Mouse (Mus musculus) liver, embryonic 14.5 days (tissue): ENCODE data around the gene Ccser1. TPM values are rescaled to one million over a fixed set of nuclear protein-coding genes. Genes with fewer than 3 reads are reported as not detected.

Experiments
- ATAC-seq: fragments of 200-750 bp; cut with Nextera tagmentation; 2 replicates; pipeline ENCODE4 v1.8.0; 2017; ENCODE audit warnings: moderate number of reproducible peaks, mild to moderate bottlenecking, moderate library complexity; ENCODE audit not compliant: insufficient read depth
- DNase-seq, 3 experiments: peaks; one replicate each; pipeline ENCODE4 v3.0.0-alpha.2; 2012 to 2013; ENCODE audit warnings: low read depth in 3 of 3, low spot score in 3 of 3
- H3K27ac ChIP-seq: fragments of 300-500 bp; sonication (generic); 2 replicates; pipeline ENCODE4 v1.5.1; 2014; ENCODE audit warnings: moderate library complexity, mild to moderate bottlenecking, control low read depth, inconsistent platforms
- H3K27me3 ChIP-seq: fragments of 300-500 bp; sonication (generic); 2 replicates; pipeline ENCODE4 v1.6.1; 2014; ENCODE audit warnings: mild to moderate bottlenecking, low read length, moderate library complexity; ENCODE audit not compliant: control insufficient read depth, insufficient read depth
- H3K36me3 ChIP-seq: fragments of 300-500 bp; sonication (generic); replicated peaks from 2 replicates; pipeline ENCODE4 v1.6.1; 2014; ENCODE audit warnings: low read depth; ENCODE audit not compliant: control insufficient read depth, insufficient read depth
- H3K4me1 ChIP-seq, 2 experiments: fragments of 200-500 bp in 1 of 2; fragments of 300-500 bp in 1 of 2; sonication (generic) in 1 of 2; replicated peaks; 2 replicates each; pipeline ENCODE4 v1.6.1; 2012 to 2014; ENCODE audit warnings: antibody characterized with exemption in 1 of 2, inconsistent platforms in 1 of 2, low read length in 1 of 2; ENCODE audit not compliant: control insufficient read depth in 2 of 2, insufficient read depth in 2 of 2
- H3K4me2 ChIP-seq: fragments of 300-500 bp; sonication (generic); 2 replicates; pipeline ENCODE4 v1.6.1; 2014; ENCODE audit warnings: low read depth, mild to moderate bottlenecking, control low read depth, moderate library complexity
- H3K4me3 ChIP-seq, 2 experiments: fragments of 200-500 bp in 1 of 2; fragments of 300-500 bp in 1 of 2; sonication (generic) in 1 of 2; 2 replicates each; pipeline ENCODE4 v1.5.1; 2012 to 2014; ENCODE audit warnings: low read depth in 2 of 2, low read length in 2 of 2, mild to moderate bottlenecking in 2 of 2, control low read depth in 1 of 2, inconsistent platforms in 1 of 2, moderate library complexity in 1 of 2; ENCODE audit not compliant: insufficient read depth in 1 of 2
- H3K9ac ChIP-seq: fragments of 300-500 bp; sonication (generic); replicated peaks from 2 replicates; pipeline ENCODE4 v1.6.1; 2014; ENCODE audit warnings: mild to moderate bottlenecking, control low read depth, moderate library complexity
- H3K9me3 ChIP-seq: fragments of 300-500 bp; sonication (generic); 2 replicates; pipeline ENCODE4 v1.6.1; 2016; ENCODE audit warnings: low read length, mixed read lengths; ENCODE audit not compliant: control insufficient read depth
- CTCF ChIP-seq: IDR thresholded peaks from 2 replicates; pipeline ENCODE4 v1.5.1; 2016; ENCODE audit warnings: antibody characterized with exemption, low read depth, control low read depth
- EP300 ChIP-seq: IDR thresholded peaks from 2 replicates; pipeline ENCODE4 v1.6.1; 2016; ENCODE audit warnings: antibody characterized with exemption, low read depth
- WGBS: fragments of 180-500 bp; shearing (Covaris S2); extraction: QIAGEN DNeasy Blood & Tissue Kit; methylation state at CpG from one replicate; pipeline ENCODE4 v1.1.7; 2014; ENCODE audit not compliant: insufficient replicate concordance; 5-methylcytosine and 5-hydroxymethylcytosine counted together
- polyA plus RNA-seq, 2 experiments: library from polyadenylated mRNA; depleted of rRNA in 1 of 2; stranded (reverse) in 1 of 2; unstranded in 1 of 2; fragments of >200 nt; fragmentation: Nextera tagmentation in 1 of 2; extraction: Ambion mirVana in 1 of 2; gene quantifications; 2 replicates each; pipeline versions ENCODE4 v1.2.1 to v1.2.3; 2012 to 2014

The Ccser1 gene
- polyA plus RNA-seq, 2 experiments = 0.09 TPM

DNA sequence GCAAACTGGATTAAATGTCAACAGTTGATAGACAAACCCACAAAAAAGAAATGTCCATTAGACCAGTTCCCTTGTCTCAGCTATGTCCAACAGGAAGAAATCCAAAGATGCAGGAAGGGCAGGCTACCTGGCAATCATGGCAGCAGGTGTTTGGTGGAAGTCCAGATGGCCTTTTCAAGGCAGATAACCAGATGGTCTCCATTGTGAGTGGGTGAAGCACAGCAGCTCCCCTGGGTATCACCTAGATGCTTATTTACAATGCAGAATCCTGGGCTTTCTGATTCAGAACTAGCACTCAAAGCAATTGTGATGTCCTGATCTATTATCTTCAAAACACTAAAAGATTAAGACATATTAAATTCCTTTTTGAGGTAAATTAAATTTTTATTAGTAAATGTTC, 980.2 kb downstream of the Ccser1 start:
- Histone ChIP-seq H3K9me3 (no peaks in the 10 kb centered on the region), H3K36me3 (no peaks in the 10 kb centered on the region), H3K4me3 (no peak overlapping the region), H3K27me3 (no peaks in the 10 kb centered on the region), H3K9ac (no peak overlapping the region), H3K4me1 (no peaks in the 10 kb centered on the region), H3K4me2 (no peak overlapping the region), H3K27ac (no peak overlapping the region)
- DNase-seq = no peak
- ATAC-seq = no peak
- no peak for TF ChIP-seq CTCF
- TF ChIP-seq EP300 = no peak

- H3K27ac ChIP-seq = no peak overlapping the region
- H3K36me3 ChIP-seq = no peaks in the 10 kb centered on the region
- no peaks in the 10 kb centered on the region for H3K9me3 ChIP-seq
- WGBS = 64% methylated on average over 6 of the region's 6 CpGs
- no peak overlapping the region for H3K4me2 ChIP-seq
- TF ChIP-seq EP300 (no peak), CTCF (no peak)
- no peak overlapping the region for H3K4me3 ChIP-seq
- no peaks in the 10 kb centered on the region for H3K27me3 ChIP-seq
- ATAC-seq (no peak), DNase-seq (no peak)
- no peaks in the 10 kb centered on the region for H3K4me1 ChIP-seq
- H3K9ac ChIP-seq = no peak overlapping the region
Measured at GRCm38 (mm10) chr6:62162596-62162995, 982.5 kb downstream of the Ccser1 start.

DNA sequence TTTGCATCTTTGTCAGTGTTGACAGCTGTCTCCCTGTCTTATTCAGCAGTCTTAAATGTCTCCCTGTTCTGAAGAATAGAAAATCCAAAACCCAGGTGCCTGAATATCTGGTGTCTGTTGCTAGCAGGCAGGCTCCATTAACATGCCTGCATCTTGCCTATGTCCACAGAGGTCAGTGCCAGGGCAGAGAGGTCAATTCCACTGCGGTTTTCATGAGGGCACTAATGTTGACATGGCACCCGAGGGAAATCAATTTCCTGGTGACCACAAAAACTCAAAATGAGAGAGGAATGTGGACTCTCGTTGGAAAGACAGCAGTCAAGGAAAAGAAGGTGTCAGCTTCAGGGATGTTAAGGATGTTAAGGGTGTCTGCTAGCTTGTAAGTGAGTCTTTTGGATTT, 983.7 kb downstream of the Ccser1 start:
- Histone ChIP-seq H3K4me2 (no peak overlapping the region), H3K36me3 (no peaks in the 10 kb centered on the region), H3K9me3 (no peaks in the 10 kb centered on the region), H3K27me3 (no peaks in the 10 kb centered on the region), H3K27ac (no peak overlapping the region), H3K9ac (no peak overlapping the region), H3K4me3 (no peak overlapping the region), H3K4me1 (no peaks in the 10 kb centered on the region)
- TF ChIP-seq EP300 (no peak), CTCF (no peak)
- ATAC-seq = no peak
- DNase-seq = no peak
- 37% methylated on average over 3 of the region's 3 CpGs for WGBS

DNA sequence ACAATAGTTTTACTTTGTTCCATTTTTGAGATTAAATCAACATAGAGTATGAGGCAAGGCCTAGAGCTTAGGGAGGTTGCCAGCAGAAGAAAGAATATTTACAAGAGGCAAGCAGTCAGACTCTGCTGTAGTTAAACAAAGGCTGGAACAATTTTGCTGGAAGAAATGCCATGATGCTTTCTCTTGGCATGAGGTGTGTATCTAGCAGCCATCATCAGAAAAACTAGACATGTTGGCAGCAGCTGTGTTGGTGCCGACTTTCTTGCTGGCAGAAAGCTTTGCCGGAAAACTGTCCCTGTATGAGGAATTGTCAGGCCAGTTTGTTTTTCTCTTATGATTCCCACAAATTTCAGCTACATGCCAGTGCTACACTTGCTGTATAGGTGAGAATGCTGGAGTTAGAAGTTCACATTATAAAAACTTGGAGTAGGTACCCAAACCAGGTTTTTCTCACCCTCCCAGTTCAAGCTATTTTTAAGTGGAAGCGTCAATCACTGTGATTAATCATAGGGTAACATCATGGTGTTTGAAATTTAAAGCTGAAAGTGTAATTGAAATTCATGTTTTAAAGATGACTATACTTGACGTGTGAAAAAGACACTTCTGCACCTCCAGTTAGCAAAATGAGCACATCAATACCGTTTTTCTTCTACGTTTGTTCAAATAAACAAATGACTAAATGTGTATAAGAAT, 1016.5 kb downstream of the Ccser1 start:
- no peaks in the 10 kb centered on the region for H3K27me3 ChIP-seq
- H3K9me3 ChIP-seq = no peaks in the 10 kb centered on the region
- H3K9ac ChIP-seq = no peak overlapping the region
- no peak overlapping the region for H3K4me2 ChIP-seq
- no peaks in the 10 kb centered on the region for H3K36me3 ChIP-seq
- H3K27ac ChIP-seq = no peak overlapping the region
- H3K4me3 ChIP-seq = no peak overlapping the region
- 61% methylated on average over 6 of the region's 6 CpGs for WGBS
- no peak for TF ChIP-seq CTCF
- no peak for TF ChIP-seq EP300
- DNase-seq = no peak
- no peak for ATAC-seq
- H3K4me1 ChIP-seq = no peaks in the 10 kb centered on the region

DNA sequence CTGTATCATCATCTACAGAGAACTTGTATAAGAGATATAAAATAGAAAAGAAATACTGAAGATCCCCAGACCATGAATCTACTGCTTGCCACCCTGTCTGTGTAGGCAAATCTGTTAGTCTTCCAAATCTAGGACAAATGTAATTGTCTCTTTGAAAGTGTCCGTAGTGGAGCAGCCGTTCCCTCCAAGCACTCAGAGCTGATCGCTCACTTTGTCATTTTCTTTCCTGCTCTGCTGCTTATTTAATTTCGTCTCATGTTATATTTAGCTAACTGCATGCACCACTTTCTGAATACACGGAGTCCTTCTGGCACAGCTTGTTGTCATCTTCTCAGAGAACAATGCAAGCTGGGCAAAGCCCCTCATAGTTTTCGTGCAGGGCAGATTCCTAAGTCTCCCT, 1018.6 kb downstream of the Ccser1 start:
- no peak overlapping the region for H3K4me2 ChIP-seq
- WGBS = 64% methylated on average over 6 of the region's 6 CpGs
- no peaks in the 10 kb centered on the region for H3K36me3 ChIP-seq
- H3K27me3 ChIP-seq = no peaks in the 10 kb centered on the region
- ATAC-seq = no peak
- H3K4me3 ChIP-seq = no peak overlapping the region
- DNase-seq = no peak
- no peaks in the 10 kb centered on the region for H3K9me3 ChIP-seq
- H3K9ac ChIP-seq = no peak overlapping the region
- H3K27ac ChIP-seq = no peak overlapping the region
- H3K4me1 ChIP-seq = no peaks in the 10 kb centered on the region
- TF ChIP-seq CTCF (no peak), EP300 (no peak)
